Mouse (Mus musculus): Measurements from ENCODE around the gene Slc44a5.

Gene Slc44a5

GRCm38 (mm10) chr3:154300006-154300405 is 326.8 kb downstream of the Slc44a5 start:
- DNase-seq (ENCODE audit: low read depth) = no peak

- no peak for DNase-seq (ENCODE audit: low read depth)
Observed at GRCm38 (mm10) chr3:154301102-154301501, 327.9 kb downstream of the Slc44a5 start.

GRCm38 (mm10) chr3:154305163-154305884 is 332.1 kb downstream of the Slc44a5 start:
- DNase-seq (ENCODE audit: low read depth) = no peak

GRCm38 (mm10) chr3:154317651-154318248 is 344.5 kb downstream of the Slc44a5 start:
- no peak for DNase-seq (ENCODE audit: low read depth)

Measured in fibroblast of lung, adult 2 months (primary cell).